Mouse (Mus musculus): Measurements from ENCODE around the gene Hoxc11.

- TF ChIP-seq CTCF (IDR thresholded peaks at IDR 0.05; ENCODE audit: insufficient read depth, low read length): no peak
- no peak for TF ChIP-seq POLR2A (IDR thresholded peaks at IDR 0.05; ENCODE audit: borderline replicate concordance, extremely low read depth, low read depth, low read length)
These were observed 21.5 kb downstream of the Hoxc11 start for GRCm38 (mm10) chr15:102975688-102976111.
